Mouse (Mus musculus): ENCODE data around the gene Fn1. TPM values are rescaled to one million over a fixed set of nuclear protein-coding genes. Genes with fewer than 3 reads are reported as not detected.

Fn1 gene
- total RNA-seq (2014; rRNA removed) (71.1 and 101 TPM in 2 replicates), polyA plus RNA-seq (2015; fragmentation: Nextera tagmentation; extraction: Ambion mirVana) (22.5 and 25.9 TPM in 2 replicates)

DNA sequence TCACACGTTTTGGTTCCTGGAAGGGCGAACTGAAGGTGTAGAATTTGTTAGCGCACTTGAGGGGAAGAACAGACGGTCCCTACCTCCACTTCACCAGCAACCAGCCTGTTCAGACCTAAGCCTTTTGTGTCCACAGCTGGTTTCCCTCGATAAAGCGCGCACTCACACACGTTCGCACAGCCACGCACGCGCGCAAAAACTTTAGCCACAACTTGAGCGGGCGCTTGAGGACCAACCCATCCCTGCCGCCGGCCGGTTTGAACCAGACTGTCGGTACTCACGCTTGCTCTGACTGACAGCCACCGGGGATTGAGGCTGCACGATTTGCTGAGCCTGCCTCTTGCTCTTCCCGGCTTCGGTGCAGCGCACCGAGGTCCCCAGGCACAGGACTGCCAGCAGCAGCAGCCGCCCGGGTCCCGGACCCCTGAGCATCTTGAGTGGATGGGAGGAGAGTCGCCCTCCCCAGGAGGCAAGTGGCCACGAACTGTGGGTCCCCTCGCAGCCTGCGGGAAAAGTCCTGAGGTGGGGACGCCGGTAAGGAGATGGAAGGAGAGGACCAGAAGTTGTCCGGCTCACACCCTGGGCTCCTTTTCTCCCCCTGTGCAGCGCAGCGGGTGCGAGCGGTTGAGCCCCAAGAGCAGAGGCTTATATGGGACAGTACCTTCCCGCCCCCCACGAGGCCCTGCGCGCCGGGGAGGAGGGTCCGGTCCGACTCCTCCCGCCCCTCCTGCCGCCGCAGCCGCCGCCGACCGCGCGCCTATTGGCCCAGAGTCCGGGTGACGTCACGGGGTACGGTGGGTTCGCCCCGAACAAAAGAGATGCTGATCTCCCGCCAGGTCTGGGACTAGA lies at the start of gene Fn1:
Fn1 (minus strand) TSS at position 650 of the 849 bp plus-strand sequence.
- peak; percentile 65 for DNase-seq (ENCODE audit: low spot score)
- Histone ChIP-seq H3K4me2 (ENCODE audit: low read depth, low read length, poor library complexity, severe bottlenecking) (peak within 1 kb of the TSS; percentile 99), H3K4me3 (ENCODE audit: low read depth, low read length) (peak within 1 kb of the TSS; percentile 58), H3K9ac (replicated peaks; ENCODE audit: low read length, poor library complexity, severe bottlenecking) (peak within 1 kb of the TSS; percentile 57), H3K36me3 (ENCODE audit: insufficient read depth, low read length) (no peaks in the 10 kb centered on the region), H3K9me3 (ENCODE audit: low read length) (no peaks in the 10 kb centered on the region), H3K27ac (ENCODE audit: low read depth, low read length) (no peak within 1 kb of the TSS), H3K4me1 (ENCODE audit: insufficient read depth, low read length) (no peaks in the 10 kb centered on the region), H3K27me3 (ENCODE audit: insufficient read depth, low read length) (peaks cover 18% of the 10 kb centered on the region)
- peak; percentile 7; the same call in 1 of the 2 replicates for TF ChIP-seq CTCF (IDR thresholded peaks at IDR 0.05)
- WGBS, result under 1% methylated on average over 58 of the region's 63 CpGs
- ATAC-seq (ENCODE audit: low FRiP score), result peak; percentile 90

DNA sequence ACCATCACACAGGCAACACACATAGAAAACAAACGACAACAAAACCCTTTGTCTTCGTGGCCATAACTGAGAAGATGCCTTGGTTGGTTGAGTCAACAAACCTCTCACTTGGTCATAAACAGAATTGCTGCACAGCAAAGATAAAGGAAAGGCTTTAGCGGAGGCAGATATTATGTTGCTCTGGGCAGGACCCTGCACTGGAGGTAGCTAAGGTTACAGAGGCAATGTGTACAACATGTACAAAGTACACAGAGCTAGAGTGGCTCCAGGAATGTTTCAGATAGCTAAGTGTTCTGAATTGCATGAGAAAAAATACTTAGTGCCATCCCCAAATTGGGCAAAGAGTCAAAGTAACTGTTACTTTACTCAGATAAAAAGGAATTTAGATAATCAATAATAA lies 43.1 kb upstream of the Fn1 start:
- Histone ChIP-seq H3K4me2 (ENCODE audit: low read depth, low read length, poor library complexity, severe bottlenecking) (no peak overlapping the region), H3K4me1 (ENCODE audit: insufficient read depth, low read length) (no peaks in the 10 kb centered on the region), H3K36me3 (ENCODE audit: insufficient read depth, low read length) (no peaks in the 10 kb centered on the region), H3K4me3 (ENCODE audit: low read depth, low read length) (no peak overlapping the region), H3K9ac (replicated peaks; ENCODE audit: low read length, poor library complexity, severe bottlenecking) (no peak overlapping the region), H3K9me3 (ENCODE audit: low read length) (no peaks in the 10 kb centered on the region), H3K27ac (ENCODE audit: low read depth, low read length) (no peak overlapping the region), H3K27me3 (ENCODE audit: insufficient read depth, low read length) (no peaks in the 10 kb centered on the region)
- WGBS, result 91% methylated on average over 3 of the region's 3 CpGs
- no peak for TF ChIP-seq CTCF (IDR thresholded peaks at IDR 0.05)
- ATAC-seq (ENCODE audit: low FRiP score) (no peak), DNase-seq (ENCODE audit: low spot score) (no peak)

DNA sequence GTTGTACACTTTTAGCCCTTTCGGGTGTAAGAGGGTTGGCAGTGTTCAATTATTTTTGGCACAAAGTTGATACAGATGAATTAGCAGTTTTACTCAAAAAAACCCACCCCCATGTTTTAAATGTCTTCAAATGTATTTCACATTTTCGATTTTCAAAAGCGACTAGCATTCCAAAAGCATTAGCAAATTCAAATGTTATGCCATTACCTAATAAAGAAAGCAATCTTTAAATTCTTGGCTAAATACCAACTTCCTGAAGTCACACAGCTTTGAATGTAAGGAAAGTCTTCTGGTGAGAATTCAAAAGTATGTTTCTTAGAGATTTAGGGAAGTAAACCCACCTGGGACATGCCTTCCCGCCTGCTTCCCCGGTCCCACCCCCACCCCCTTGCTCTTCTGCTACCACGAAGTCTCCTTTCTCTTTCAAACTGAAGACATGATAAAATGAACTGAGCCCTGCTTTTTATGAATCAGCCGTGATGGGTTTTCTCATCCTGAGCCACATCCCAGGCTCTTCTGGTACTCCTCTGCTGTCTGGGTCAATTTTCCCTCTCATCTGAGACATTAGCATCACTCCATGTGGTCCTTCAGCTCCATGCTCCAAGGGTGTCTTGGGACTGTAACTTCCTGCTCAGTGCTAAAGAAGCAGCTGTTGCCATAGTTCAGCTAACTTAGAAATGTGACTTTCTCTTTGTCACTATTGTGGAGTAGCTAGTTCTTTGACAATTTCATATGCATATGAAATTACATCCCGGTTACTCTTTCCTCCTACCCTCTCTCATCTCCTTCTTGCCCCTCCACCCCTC lies 38.7 kb upstream of the Fn1 start:
- WGBS, result 80% methylated on average over 8 of the region's 8 CpGs
- no peaks in the 10 kb centered on the region for H3K36me3 ChIP-seq (ENCODE audit: insufficient read depth, low read length)

DNA sequence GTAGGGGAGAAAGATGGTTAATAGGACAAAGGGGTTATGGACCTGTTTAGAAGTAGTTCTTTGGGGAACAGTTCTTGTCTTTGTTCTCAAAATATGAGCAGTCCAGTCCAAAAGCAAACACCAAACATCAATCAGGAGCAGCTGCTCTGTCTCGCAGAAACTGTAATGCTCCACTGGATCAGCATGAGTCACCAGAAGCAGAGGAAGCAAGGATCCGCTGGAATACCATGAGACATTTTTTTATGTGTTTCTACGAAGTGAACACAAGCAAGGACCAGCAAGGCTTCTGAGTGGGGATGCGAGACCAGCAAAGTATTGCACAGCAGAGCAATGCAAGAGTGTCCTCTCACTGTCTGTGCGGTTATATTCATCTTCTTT lies 35.9 kb upstream of the Fn1 start:
- Histone ChIP-seq H3K9ac (replicated peaks; ENCODE audit: low read length, poor library complexity, severe bottlenecking) (no peak overlapping the region), H3K4me2 (ENCODE audit: low read depth, low read length, poor library complexity, severe bottlenecking) (no peak overlapping the region), H3K27ac (ENCODE audit: low read depth, low read length) (no peak overlapping the region), H3K27me3 (ENCODE audit: insufficient read depth, low read length) (no peaks in the 10 kb centered on the region), H3K9me3 (ENCODE audit: low read length) (no peaks in the 10 kb centered on the region), H3K4me3 (ENCODE audit: low read depth, low read length) (no peak overlapping the region), H3K4me1 (ENCODE audit: insufficient read depth, low read length) (no peaks in the 10 kb centered on the region), H3K36me3 (ENCODE audit: insufficient read depth, low read length) (no peaks in the 10 kb centered on the region)
- TF ChIP-seq CTCF (IDR thresholded peaks at IDR 0.05), result no peak
- no peak for DNase-seq (ENCODE audit: low spot score)
- 90% methylated on average over 5 of the region's 5 CpGs for WGBS
- no peak for ATAC-seq (ENCODE audit: low FRiP score)

More for the DNA sequence above, 38.7 kb upstream of the Fn1 start:
- Histone ChIP-seq H3K4me1 (ENCODE audit: insufficient read depth, low read length) (no peaks in the 10 kb centered on the region), H3K9me3 (ENCODE audit: low read length) (no peaks in the 10 kb centered on the region), H3K27me3 (ENCODE audit: insufficient read depth, low read length) (no peaks in the 10 kb centered on the region), H3K4me3 (ENCODE audit: low read depth, low read length) (no peak overlapping the region), H3K27ac (ENCODE audit: low read depth, low read length) (no peak overlapping the region), H3K9ac (replicated peaks; ENCODE audit: low read length, poor library complexity, severe bottlenecking) (no peak overlapping the region), H3K4me2 (ENCODE audit: low read depth, low read length, poor library complexity, severe bottlenecking) (no peak overlapping the region)
- TF ChIP-seq CTCF (IDR thresholded peaks at IDR 0.05), result no peak
- DNase-seq (ENCODE audit: low spot score), result no peak
- no peak for ATAC-seq (ENCODE audit: low FRiP score)

DNA sequence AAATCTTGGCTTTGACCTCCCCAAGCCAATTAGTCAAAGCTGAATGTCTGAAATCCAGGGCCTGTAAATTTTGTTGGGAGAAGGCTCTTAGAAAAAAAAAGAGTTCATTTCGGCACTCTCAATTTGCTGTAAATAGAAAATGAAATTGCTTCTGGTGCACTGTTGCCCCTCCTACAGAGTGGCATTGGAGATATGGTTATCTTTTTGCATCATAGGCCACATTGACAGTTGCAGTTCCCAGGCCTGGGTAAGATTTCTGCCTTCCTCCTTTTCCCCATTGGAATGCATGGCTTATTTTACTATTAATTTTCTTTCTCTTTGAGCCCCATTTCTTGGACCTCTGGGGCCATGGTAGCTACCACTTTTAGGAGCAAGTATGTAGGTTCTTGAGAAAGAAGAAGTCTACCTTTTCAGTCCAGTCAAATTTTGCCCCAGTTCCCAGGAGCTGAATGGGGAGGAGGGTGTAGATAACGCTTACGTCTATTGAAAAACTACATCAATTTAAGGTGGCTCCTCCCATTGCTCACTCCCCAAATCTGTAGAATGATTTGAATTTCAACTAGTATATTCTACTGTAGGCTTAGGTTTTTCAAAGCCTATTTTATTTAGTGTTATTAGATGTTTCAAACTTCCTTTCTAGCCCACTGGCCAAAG lies 35.4 kb upstream of the Fn1 start:
- no peak for ATAC-seq (ENCODE audit: low FRiP score)
- no peaks in the 10 kb centered on the region for H3K36me3 ChIP-seq (ENCODE audit: insufficient read depth, low read length)
- no peaks in the 10 kb centered on the region for H3K4me1 ChIP-seq (ENCODE audit: insufficient read depth, low read length)
- H3K4me2 ChIP-seq (ENCODE audit: low read depth, low read length, poor library complexity, severe bottlenecking), result no peak overlapping the region
- no peak overlapping the region for H3K4me3 ChIP-seq (ENCODE audit: low read depth, low read length)
- H3K27ac ChIP-seq (ENCODE audit: low read depth, low read length), result no peak overlapping the region
- H3K9ac ChIP-seq (replicated peaks; ENCODE audit: low read length, poor library complexity, severe bottlenecking), result no peak overlapping the region
- no peaks in the 10 kb centered on the region for H3K9me3 ChIP-seq (ENCODE audit: low read length)
- TF ChIP-seq CTCF (IDR thresholded peaks at IDR 0.05), result no peak
- no peak for DNase-seq (ENCODE audit: low spot score)
- H3K27me3 ChIP-seq (ENCODE audit: insufficient read depth, low read length), result no peaks in the 10 kb centered on the region
- WGBS, result 97% methylated on average over 3 of the region's 3 CpGs
